Mouse (Mus musculus) layer of hippocampus, adult 11-12 months (tissue): ENCODE measurements around the gene Mxd4.

Experiments
- DNase-seq: peaks from one replicate; pipeline ENCODE4 v3.0.0; 2022; ENCODE audit warnings: low spot score

Mxd4 gene

DNA sequence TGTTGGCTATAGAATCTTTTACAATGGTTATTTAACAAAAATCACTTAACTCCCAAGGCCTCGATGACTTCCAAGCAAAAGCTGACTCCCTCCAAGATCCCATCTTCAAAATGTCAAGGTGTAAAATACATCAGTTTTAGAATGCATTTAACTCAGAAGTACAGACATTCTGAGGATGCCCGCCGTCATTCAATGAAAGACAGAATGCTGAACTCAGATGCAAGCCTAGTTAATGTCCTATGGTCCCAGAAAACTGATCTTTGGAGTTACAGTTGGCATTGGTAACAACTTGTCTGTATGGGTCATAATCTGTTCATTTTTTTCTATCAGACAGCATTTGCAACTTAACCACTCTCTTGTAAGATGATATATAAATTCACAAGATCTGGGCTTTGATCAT, 17.6 kb downstream of the Mxd4 start:
- DNase-seq = no peak

GRCm38 (mm10) chr5:34168950-34169891, 18.3 kb downstream of the Mxd4 start, which contains the start of the genes Poln and Haus3:
Poln (minus strand) TSS chr5:34169448.
Haus3 (minus strand) TSS chr5:34169527.
- DNase-seq = peak; percentile 98

GRCm38 (mm10) chr5:34167857-34168256, 19.7 kb downstream of the Mxd4 start:
- no peak for DNase-seq

GRCm38 (mm10) chr5:34165793-34166192, 21.7 kb downstream of the Mxd4 start:
- no peak for DNase-seq

DNA sequence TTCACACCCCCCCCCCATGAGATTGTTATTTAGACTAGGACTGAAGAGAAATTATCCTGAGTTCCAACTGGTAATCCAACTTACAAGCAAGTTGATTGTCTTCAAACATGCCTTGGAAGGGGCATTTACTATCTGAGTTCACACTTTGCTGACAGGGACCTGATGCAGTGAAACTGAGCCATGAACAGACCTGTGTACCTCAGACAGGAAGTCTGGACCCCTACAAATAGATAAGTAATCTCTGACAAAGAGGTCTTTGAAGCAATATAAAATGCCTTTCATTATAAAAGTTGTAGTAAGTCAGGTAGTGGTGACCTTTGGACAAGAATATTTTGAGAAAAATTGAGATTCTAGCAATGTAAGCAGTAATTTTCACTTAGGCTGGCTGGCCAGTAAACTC, 39.0 kb downstream of the Mxd4 start:
- DNase-seq = no peak

GRCm38 (mm10) chr5:34147554-34147953, 40.0 kb downstream of the Mxd4 start:
- no peak for DNase-seq

DNA sequence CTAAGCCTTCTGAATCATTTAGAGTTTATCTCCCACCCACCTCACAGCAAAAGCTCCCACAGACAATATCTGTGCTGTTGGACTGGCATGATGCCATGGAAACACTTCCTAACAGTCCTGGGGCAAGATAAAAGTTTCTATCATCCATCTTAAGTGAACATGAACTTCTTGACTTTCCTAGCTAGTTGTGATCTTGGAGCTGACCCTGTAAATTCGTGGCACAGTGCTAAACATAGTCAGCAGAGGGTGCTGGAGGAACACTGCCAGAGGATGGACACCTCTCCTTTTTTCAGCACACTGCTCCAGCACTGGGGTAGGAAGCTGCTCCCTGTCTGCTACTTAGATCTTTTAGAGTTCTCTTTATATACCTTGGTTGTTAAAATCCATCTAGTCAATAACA, 47.8 kb downstream of the Mxd4 start:
- DNase-seq = peak; percentile 35

- DNase-seq = peak; percentile 14
These were observed 54.8 kb downstream of the Mxd4 start for GRCm38 (mm10) chr5:34132731-34133130.

- no peak for DNase-seq
These were observed 63.4 kb downstream of the Mxd4 start for GRCm38 (mm10) chr5:34124131-34124530.
